Mouse (Mus musculus) splenic B cell, adult 2 months (primary cell): Measurements from ENCODE around the gene Ocel1.
A peak's percentile ranks its signal among the peaks of the same experiment; 100 is the strongest.
"Not testable (repeated sequence)": the region's sequence is repeated elsewhere in the genome, so short reads cannot be mapped to it uniquely, and the experiment has no call there.

Experiments used
- DNase-seq: peaks from one replicate; pipeline ENCODE4 v3.0.0-alpha.2; 2011; ENCODE audit warnings: low read depth, low spot score
- H3K27me3 ChIP-seq: 2 replicates; pipeline ENCODE4 v1.6.1; 2012; ENCODE audit warnings: mild to moderate bottlenecking, low read length, moderate library complexity, mixed read lengths; ENCODE audit not compliant: control insufficient read depth, poor library complexity, insufficient read depth, severe bottlenecking
- H3K36me3 ChIP-seq: 2 replicates; pipeline ENCODE4 v1.6.1; 2012; ENCODE audit warnings: mild to moderate bottlenecking, low read length, moderate library complexity, mixed read lengths; ENCODE audit not compliant: control insufficient read depth, poor library complexity, insufficient read depth, severe bottlenecking

The Ocel1 gene

DNA sequence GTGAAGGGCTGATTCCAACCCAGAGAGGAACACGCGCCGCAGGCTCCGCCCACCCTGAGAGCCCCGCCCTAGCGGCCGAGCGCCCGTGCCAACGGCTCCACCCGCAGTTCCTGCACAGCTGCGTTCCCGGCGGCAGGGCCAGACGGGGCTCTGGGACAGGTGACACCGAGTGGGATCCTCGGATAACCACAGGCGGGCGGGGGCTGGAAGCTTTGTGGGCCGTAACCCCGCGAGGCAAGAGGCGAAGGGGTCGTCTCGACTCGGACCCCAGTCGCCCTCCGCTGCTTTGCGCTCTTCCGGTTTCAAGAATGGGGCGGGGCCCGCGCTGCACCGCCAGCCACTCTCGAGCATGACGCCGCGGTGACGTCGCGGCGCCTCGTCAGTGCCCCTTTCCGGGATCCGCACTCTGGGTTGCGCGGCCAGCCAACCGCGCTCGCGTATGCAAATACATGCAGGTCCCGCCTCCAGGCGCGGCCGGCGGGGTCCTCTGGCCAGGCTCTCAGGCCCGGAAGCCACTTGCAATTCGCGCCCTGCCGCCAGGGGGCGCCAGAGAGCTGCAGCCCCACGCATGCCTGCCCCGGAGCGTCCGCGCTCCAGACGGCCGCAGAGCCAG, at the start of gene Ocel1:
TSS of gene Ocel1 (plus strand) at position 63 of the 613 bp plus-strand sequence.
- no peaks in the 10 kb centered on the region for H3K27me3 ChIP-seq
- no peaks in the 10 kb centered on the region; the same call in none of the 2 replicates for H3K36me3 ChIP-seq
- peak; percentile 99 for DNase-seq

GRCm38 (mm10) chr8:71322939-71323338, 48.2 kb upstream of the Ocel1 start:
- Histone ChIP-seq H3K27me3 (no peaks in the 10 kb centered on the region), H3K36me3 (peaks cover 5% of the 10 kb centered on the region)
- no peak for DNase-seq

DNA sequence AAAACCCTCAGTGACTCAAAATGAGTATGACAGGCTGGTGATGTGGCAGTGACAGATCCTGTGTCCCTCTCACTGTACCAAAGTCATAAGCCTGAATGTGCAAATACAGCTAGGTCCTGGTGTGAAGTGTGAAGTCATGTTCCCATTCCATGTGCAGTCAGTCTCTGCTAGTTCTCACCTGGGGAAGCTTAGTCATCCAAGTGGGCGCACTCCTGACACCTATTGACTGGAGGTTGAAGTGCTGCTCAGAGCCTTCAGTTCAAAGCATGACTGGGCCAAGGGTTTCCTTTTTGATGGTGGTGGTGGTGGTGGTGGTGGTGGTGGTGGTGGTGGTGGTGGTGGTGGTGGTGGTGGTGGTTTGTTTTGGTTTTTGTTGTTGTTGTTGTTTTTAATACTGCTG, 46.2 kb upstream of the Ocel1 start:
- peak; percentile 63 for DNase-seq

GRCm38 (mm10) chr8:71337834-71338233, 33.3 kb upstream of the Ocel1 start:
- H3K36me3 ChIP-seq, DNase-seq, H3K27me3 ChIP-seq: not testable (repeated sequence)

More for the DNA sequence above, 46.2 kb upstream of the Ocel1 start:
- no peaks in the 10 kb centered on the region for H3K27me3 ChIP-seq
- H3K36me3 ChIP-seq = peaks cover 5% of the 10 kb centered on the region

GRCm38 (mm10) chr8:71340625-71341024, 30.5 kb upstream of the Ocel1 start:
- peak; percentile 69 for DNase-seq
- Histone ChIP-seq H3K36me3 (peaks cover 4% of the 10 kb centered on the region), H3K27me3 (no peaks in the 10 kb centered on the region)

GRCm38 (mm10) chr8:71346581-71346980, 24.5 kb upstream of the Ocel1 start:
- Histone ChIP-seq H3K27me3 (no peaks in the 10 kb centered on the region), H3K36me3 (peaks cover 6% of the 10 kb centered on the region)
- DNase-seq = no peak

DNA sequence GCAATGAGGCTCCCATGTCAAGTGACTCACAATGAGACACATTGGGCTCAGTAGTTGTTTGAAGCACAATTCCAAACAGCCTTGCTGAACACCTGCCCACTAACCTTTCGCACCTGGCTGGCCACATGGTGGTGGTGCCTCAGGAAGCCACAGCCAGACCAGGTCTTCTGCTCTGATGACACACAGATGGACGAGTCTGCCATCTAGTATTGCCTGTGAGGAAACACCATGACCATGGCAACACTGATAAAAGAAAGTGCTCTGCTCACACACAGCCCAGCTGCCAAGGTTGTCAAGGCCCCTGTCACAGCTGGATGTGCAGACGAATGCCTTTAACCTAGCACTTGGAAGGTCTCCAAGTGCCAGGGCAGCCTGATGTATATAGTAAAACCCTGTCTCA, 20.0 kb upstream of the Ocel1 start:
- H3K36me3 ChIP-seq = peaks cover 11% of the 10 kb centered on the region
- H3K27me3 ChIP-seq = no peaks in the 10 kb centered on the region
- no peak for DNase-seq

GRCm38 (mm10) chr8:71351520-71351919, 19.6 kb upstream of the Ocel1 start:
- no peaks in the 10 kb centered on the region for H3K27me3 ChIP-seq

GRCm38 (mm10) chr8:71358026-71358425, 13.1 kb upstream of the Ocel1 start:
- DNase-seq = no peak
- no peaks in the 10 kb centered on the region for H3K27me3 ChIP-seq
- H3K36me3 ChIP-seq = peaks cover 10% of the 10 kb centered on the region

More at GRCm38 (mm10) chr8:71351520-71351919, 19.6 kb upstream of the Ocel1 start:
- H3K36me3 ChIP-seq = peaks cover 13% of the 10 kb centered on the region
- no peak for DNase-seq

DNA sequence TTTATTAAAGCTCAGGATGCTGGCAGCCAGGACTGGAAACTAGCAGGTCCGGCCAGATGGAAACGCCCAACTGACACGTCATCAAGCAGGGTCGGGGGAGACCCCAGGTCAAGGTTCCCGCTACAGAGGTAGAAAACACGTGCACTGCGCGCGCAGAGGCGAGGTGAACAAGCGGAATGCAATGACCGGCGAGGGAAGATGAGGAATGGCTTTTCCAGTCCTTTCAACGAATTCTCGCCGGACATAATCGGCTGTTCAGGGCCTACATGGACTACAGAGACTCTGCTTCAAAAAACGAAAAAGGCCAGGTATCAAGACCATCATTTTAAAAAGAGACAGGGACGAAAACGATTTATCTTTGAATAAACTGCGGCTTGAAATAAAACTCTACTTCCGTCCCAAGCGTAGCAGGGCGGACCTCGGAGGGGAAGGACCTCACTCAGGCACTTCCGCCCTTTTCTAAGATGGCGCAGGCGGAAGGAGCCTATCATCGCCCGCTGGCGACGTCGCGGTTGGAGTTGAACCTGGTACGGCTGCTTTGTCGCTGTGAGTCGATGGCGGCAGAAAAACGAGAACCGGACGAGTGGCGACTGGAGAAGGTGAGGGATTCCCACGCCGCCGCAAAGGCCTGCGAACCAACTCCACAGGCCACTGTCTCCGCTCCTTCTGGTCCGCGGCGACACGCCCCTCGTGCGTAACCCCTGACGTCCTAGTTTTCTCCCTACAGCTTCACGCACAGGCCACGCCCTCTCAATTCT, 4.1 kb upstream of the Ocel1 start, which contains the start of gene Use1:
TSS of gene Use1 (plus strand) at position 78 of the 758 bp plus-strand sequence.
- peak; percentile 94 for DNase-seq
- Histone ChIP-seq H3K36me3 (no peaks in the 10 kb centered on the region; the same call in none of the 2 replicates), H3K27me3 (no peaks in the 10 kb centered on the region)

DNA sequence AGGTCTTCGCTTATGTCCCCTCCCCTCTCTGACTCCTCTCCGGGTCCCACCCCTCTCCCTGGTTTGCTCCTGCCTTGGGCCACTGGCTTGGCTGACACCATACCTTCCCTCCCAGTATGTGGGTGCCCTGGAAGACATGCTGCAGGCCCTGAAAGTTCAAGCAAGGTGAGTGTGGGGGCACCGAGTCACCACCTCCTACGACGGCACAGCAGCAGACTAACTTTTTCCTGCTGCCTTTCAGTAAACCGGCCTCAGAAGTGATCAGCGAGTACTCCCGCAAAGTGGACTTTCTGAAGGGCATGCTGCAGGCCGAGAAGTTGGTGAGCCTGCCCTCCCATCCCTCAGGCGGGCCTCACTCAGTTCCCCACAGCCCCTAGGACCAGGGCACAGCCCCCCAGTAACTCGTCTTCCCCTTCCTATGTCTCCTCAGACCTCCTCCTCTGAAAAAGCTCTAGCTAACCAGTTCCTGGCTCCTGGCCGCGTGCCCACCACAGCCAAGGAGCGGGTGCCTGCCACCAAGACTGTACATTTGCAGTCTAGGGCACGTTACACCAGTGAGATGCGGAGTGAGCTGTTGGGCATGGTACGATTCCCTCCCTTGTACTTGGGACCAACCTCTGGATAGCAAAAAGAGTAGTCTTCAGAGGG, 3.4 kb upstream of the Ocel1 start:
- DNase-seq = no peak
- Histone ChIP-seq H3K27me3 (no peaks in the 10 kb centered on the region), H3K36me3 (no peaks in the 10 kb centered on the region; the same call in none of the 2 replicates)

GRCm38 (mm10) chr8:71368366-71368765, 2.7 kb upstream of the Ocel1 start:
- Histone ChIP-seq H3K27me3 (no peaks in the 10 kb centered on the region), H3K36me3 (no peaks in the 10 kb centered on the region; the same call in none of the 2 replicates)
- DNase-seq = no peak

GRCm38 (mm10) chr8:71369040-71369718, 1.9 kb upstream of the Ocel1 start:
- DNase-seq = no peak
- no peaks in the 10 kb centered on the region for H3K27me3 ChIP-seq
- H3K36me3 ChIP-seq = no peaks in the 10 kb centered on the region; the same call in none of the 2 replicates

DNA sequence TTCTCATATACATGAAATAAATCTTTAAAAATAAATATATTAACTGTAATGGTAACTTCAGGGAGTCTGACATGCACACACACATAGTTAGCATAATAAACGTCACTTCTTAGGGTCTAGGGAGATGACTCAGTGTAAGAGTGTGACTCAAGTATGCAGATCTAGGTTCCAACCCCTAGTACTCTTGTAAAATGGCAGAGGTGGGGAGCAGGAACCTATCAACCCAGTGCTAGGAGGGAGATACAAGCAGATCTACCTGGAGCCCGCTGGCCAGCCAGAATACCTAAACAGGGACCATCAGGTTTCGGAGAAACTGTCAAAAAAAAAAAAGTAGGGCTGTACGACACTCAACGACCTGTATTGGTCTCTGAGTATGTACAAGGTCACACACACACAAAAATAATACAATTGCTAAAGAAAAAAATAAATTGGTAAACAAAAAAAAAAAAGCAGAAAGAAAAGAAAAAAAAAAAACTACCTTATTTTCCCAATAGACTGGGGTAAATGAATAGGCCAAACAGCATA, 325 bp upstream of the Ocel1 start:
- no peaks in the 10 kb centered on the region; the same call in none of the 2 replicates for H3K36me3 ChIP-seq
- no peak for DNase-seq
- no peaks in the 10 kb centered on the region for H3K27me3 ChIP-seq
